Mouse (Mus musculus) heart, adult 2 months (tissue): Measurements from ENCODE around the gene Rpa2. TPM values are rescaled to one million over a fixed set of nuclear protein-coding genes. Genes with fewer than 3 reads are reported as not detected.
A peak's percentile ranks its signal among the peaks of the same experiment; 100 is the strongest.

Experiments
- DNase-seq, 2 experiments: peaks; one replicate each; pipeline ENCODE4 v3.0.0; 2021
- H3K27ac ChIP-seq: fragments of 200-600 bp; 2 replicates; pipeline ENCODE4 v1.8.1; 2022
- H3K27me3 ChIP-seq: fragments of 200-500 bp; 2 replicates; pipeline ENCODE4 v1.6.1; 2012; ENCODE audit warnings: mild to moderate bottlenecking, low read length, inconsistent platforms, mixed read lengths; ENCODE audit not compliant: control insufficient read depth, insufficient read depth
- H3K36me3 ChIP-seq: fragments of 200-500 bp; 2 replicates; pipeline ENCODE4 v1.6.1; 2012; ENCODE audit warnings: low read length, inconsistent platforms; ENCODE audit not compliant: control insufficient read depth, insufficient read depth
- H3K4me1 ChIP-seq: fragments of 200-500 bp; 2 replicates; pipeline ENCODE4 v1.6.1; 2011; ENCODE audit warnings: low read length; ENCODE audit not compliant: control insufficient read depth, insufficient read depth
- H3K4me3 ChIP-seq: fragments of 200-600 bp; 2 replicates; pipeline ENCODE4 v1.8.1; 2022
- H3K79me2 ChIP-seq: fragments of 200-500 bp; replicated peaks from 2 replicates; pipeline ENCODE4 v1.6.1; 2012; ENCODE audit warnings: mild to moderate bottlenecking, inconsistent platforms, low read length, moderate library complexity, mixed read lengths; ENCODE audit not compliant: control insufficient read depth, insufficient read depth
- H3K9ac ChIP-seq: fragments of 200-500 bp; 2 replicates; pipeline ENCODE4 v1.6.1; 2012; ENCODE audit warnings: low read depth, mild to moderate bottlenecking, control low read depth, inconsistent platforms, low read length, mixed read lengths
- CTCF ChIP-seq: fragments of 200-600 bp; IDR thresholded peaks from 2 replicates; pipeline ENCODE4 v1.8.1; 2022; ENCODE audit warnings: antibody characterized with exemption, mild to moderate bottlenecking, moderate library complexity
- EP300 ChIP-seq: fragments of 200-500 bp; IDR thresholded peaks from 2 replicates; pipeline ENCODE4 v1.6.1; 2011; ENCODE audit warnings: low read depth, low read length, control low read depth; ENCODE audit not compliant: insufficient read depth
- POLR2A ChIP-seq: fragments of 200-500 bp; IDR thresholded peaks from 2 replicates; pipeline ENCODE4 v1.6.1; 2011; ENCODE audit warnings: mild to moderate bottlenecking, low read depth, low read length, control low read depth; ENCODE audit not compliant: insufficient read depth
- WGBS: fragments of 180-500 bp; shearing (Covaris S2); methylation state at CpG from one replicate; pipeline ENCODE4 v1.1.7; 2018; 5-methylcytosine and 5-hydroxymethylcytosine counted together
- intact Hi-C: fragments of 180-260 bp; cut with DNase I; formaldehyde crosslinking; loops from one replicate; pipeline ENCODE4 v1.15.1; 2025
- polyA plus RNA-seq: library from polyadenylated mRNA; depleted of rRNA; stranded (reverse); fragments of >200 nt; gene quantifications from 2 replicates; pipeline ENCODE4 v1.2.3, GENCODE M21; 2012
- total RNA-seq, 2 experiments: library from RNA; stranded (reverse); gene quantifications; 2 replicates each; pipeline ENCODE4 v1.2.3; 2021

The Rpa2 gene
- total and polyA plus RNA-seq, 3 experiments = 9.9 to 12.4 (median 10.5) TPM

GRCm38 (mm10) chr4:132774905-132775304 lies 6.8 kb downstream of the Rpa2 start:
- WGBS = 88% methylated on average over 3 of the region's 3 CpGs
- DNase-seq = no peak
- intact Hi-C loops = no loop called here

GRCm38 (mm10) chr4:132776764-132777163 lies 8.6 kb downstream of the Rpa2 start:
- Histone ChIP-seq H3K9ac (no peak overlapping the region), H3K36me3 (no peaks in the 10 kb centered on the region), H3K4me1 (no peaks in the 10 kb centered on the region), H3K27me3 (no peaks in the 10 kb centered on the region), H3K27ac (no peak overlapping the region), H3K79me2 (no peaks in the 10 kb centered on the region), H3K4me3 (no peak overlapping the region)
- DNase-seq = peak; percentile 70 to 81
- intact Hi-C loops = loop anchor here (1.0 to 2.0 kb wide), 2 partner anchors 48 to 154 kb away; no protein-coding TSS in a partner anchor
- 80% methylated on average over 5 of the region's 5 CpGs for WGBS
- 0 out of 2 replicates have a peak, but pooled peaks have one; percentile 50 for TF ChIP-seq EP300
- peak; percentile 70 for TF ChIP-seq CTCF
- TF ChIP-seq POLR2A = no peak

More at GRCm38 (mm10) chr4:132774905-132775304, 6.8 kb downstream of the Rpa2 start:
- Histone ChIP-seq H3K4me3 (no peak overlapping the region), H3K36me3 (no peaks in the 10 kb centered on the region), H3K79me2 (no peaks in the 10 kb centered on the region), H3K4me1 (no peaks in the 10 kb centered on the region), H3K9ac (no peak overlapping the region), H3K27ac (no peak overlapping the region), H3K27me3 (no peaks in the 10 kb centered on the region)
- TF ChIP-seq POLR2A = no peak
- TF ChIP-seq EP300 = no peak
- TF ChIP-seq CTCF = no peak

- H3K9ac ChIP-seq = no peak overlapping the region
- 95% methylated on average over 6 of the region's 6 CpGs for WGBS
- H3K79me2 ChIP-seq = no peaks in the 10 kb centered on the region
- intact Hi-C loops = no loop called here
- DNase-seq = no peak
- H3K4me1 ChIP-seq = no peaks in the 10 kb centered on the region
- H3K27me3 ChIP-seq = no peaks in the 10 kb centered on the region
- no peak overlapping the region for H3K27ac ChIP-seq
- no peak overlapping the region for H3K4me3 ChIP-seq
- no peak for TF ChIP-seq EP300
- TF ChIP-seq POLR2A = no peak
- no peak for TF ChIP-seq CTCF
- H3K36me3 ChIP-seq = no peaks in the 10 kb centered on the region
Observed at GRCm38 (mm10) chr4:132778562-132779201, 10.6 kb downstream of the Rpa2 start.

GRCm38 (mm10) chr4:132780288-132780687 lies 12.2 kb downstream of the Rpa2 start:
- peak in 1 of 2 experiments; percentile 49 for DNase-seq
- no peak overlapping the region for H3K4me3 ChIP-seq
- no peak overlapping the region for H3K27ac ChIP-seq
- no peaks in the 10 kb centered on the region for H3K36me3 ChIP-seq
- TF ChIP-seq EP300 = no peak
- TF ChIP-seq POLR2A = no peak
- no peak for TF ChIP-seq CTCF
- H3K27me3 ChIP-seq = no peaks in the 10 kb centered on the region
- H3K9ac ChIP-seq = no peak overlapping the region
- intact Hi-C loops = no loop called here
- no peaks in the 10 kb centered on the region for H3K79me2 ChIP-seq
- H3K4me1 ChIP-seq = no peaks in the 10 kb centered on the region
- 89% methylated on average over 4 of the region's 4 CpGs for WGBS

- Histone ChIP-seq H3K9ac (no peak overlapping the region), H3K79me2 (no peaks in the 10 kb centered on the region), H3K27ac (no peak overlapping the region), H3K36me3 (no peaks in the 10 kb centered on the region), H3K4me3 (no peak overlapping the region), H3K27me3 (no peaks in the 10 kb centered on the region), H3K4me1 (no peaks in the 10 kb centered on the region)
- DNase-seq = no peak
- TF ChIP-seq EP300 (no peak), POLR2A (no peak), CTCF (no peak)
- whole genome bisulfite sequencing = 82% methylated on average over 2 of the region's 2 CpGs
- intact Hi-C loops = no loop called here
Observed at GRCm38 (mm10) chr4:132783732-132784131, 15.6 kb downstream of the Rpa2 start.

- no peak for TF ChIP-seq CTCF
- TF ChIP-seq EP300 = no peak
- TF ChIP-seq POLR2A = no peak
- no peak overlapping the region for H3K9ac ChIP-seq
- no peak for DNase-seq
- H3K27ac ChIP-seq = no peak overlapping the region
- no peaks in the 10 kb centered on the region for H3K4me1 ChIP-seq
- no peaks in the 10 kb centered on the region for H3K36me3 ChIP-seq
- no peaks in the 10 kb centered on the region for H3K27me3 ChIP-seq
- 91% methylated on average over 13 of the region's 13 CpGs for WGBS
- no peak overlapping the region for H3K4me3 ChIP-seq
- intact Hi-C loops = no loop called here
- no peaks in the 10 kb centered on the region for H3K79me2 ChIP-seq
Observed at GRCm38 (mm10) chr4:132785228-132785627, 17.1 kb downstream of the Rpa2 start.
